Mouse (Mus musculus) heart, adult 8-10 months (tissue): ENCODE measurements around the gene Spsb2. TPM values are rescaled to one million over a fixed set of nuclear protein-coding genes. Genes with fewer than 3 reads are reported as not detected.

Experiments used
- DNase-seq: peaks from one replicate; pipeline ENCODE4 v3.0.0; 2022; ENCODE audit warnings: low spot score
- total RNA-seq, 4 experiments: library from RNA; stranded (reverse); gene quantifications; 2 replicates each; pipeline ENCODE4 v1.2.4; 2022

The Spsb2 gene
- total RNA-seq, 4 experiments from 2014 or later: 2.0 to 5.8 (median 3.2) TPM

- peak; percentile 74 for DNase-seq
Observed at GRCm38 (mm10) chr6:124856916-124857839, 48.7 kb downstream of the Spsb2 start, which contains the start of gene P3h3. Gene P3h3 (minus strand): TSS chr6:124857752.

GRCm38 (mm10) chr6:124857840-124858530 lies 49.5 kb downstream of the Spsb2 start:
- DNase-seq: no peak

DNA sequence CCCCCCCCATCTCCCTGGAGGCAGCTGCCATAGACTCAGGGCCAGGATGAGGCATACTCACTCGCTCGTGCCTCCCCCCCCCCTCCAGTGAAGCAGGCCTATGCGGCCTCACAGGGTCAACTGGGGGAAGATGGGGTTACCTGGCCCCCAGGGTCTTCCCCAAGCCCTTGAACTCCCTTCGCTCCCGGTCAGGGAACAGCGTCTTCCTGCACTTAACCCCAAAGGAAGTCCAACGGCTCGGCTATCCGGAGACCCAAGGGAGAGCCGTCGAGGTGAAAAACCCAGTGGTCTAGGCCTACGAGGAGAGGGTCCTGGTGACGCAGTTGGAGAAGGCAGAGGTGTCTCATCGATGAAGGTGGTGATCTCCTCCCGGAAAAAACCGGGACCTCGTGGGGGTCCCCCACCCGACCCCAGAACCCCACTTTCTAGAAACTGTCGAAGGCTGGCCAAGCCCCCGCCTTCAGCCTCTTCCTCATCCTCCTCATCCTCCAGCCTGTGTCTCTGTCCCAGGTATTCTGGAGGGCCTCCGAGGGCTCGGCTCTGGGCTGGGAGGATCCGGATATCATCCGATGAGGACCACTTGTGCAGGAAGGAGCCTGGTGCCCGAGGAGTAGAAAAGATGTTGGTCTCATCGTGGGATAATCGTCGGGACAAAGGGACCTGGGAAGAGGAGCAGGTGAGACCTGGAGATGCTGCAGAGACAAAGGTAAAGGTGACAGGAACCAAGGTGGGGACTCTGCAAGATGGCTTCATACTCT lies 50.3 kb downstream of the Spsb2 start:
- DNase-seq: no peak

GRCm38 (mm10) chr6:124859725-124860124 lies 51.3 kb downstream of the Spsb2 start:
- DNase-seq: peak; percentile 85

Other genes with a start within 250 kb of the Spsb2 start
- 1 to 10 TPM; 1.3 to 3.0 (median 1.7) TPM for gene C1rb, start 238.4 kb upstream of the Spsb2 start, total RNA-seq
- gene C1s2, start 172.6 kb upstream of the Spsb2 start, total RNA-seq: under 1 TPM; 0.28 to 0.65 (median 0.48) TPM
- gene Lpcat3, start 145.6 kb upstream of the Spsb2 start, total RNA-seq: 10 to 100 TPM; 38.8 to 39.9 (median 39.1) TPM
- 10 to 100 TPM; 64.4 to 81.5 (median 73.0) TPM for gene Emg1, start 96.5 kb upstream of the Spsb2 start, total RNA-seq
- gene Phb2, start 96.3 kb upstream of the Spsb2 start, total RNA-seq: 100 to 1,000 TPM; 251 to 296 (median 279) TPM
- 1 to 10 TPM; 2.0 to 5.7 (median 3.1) TPM for gene Ptpn6, start 69.9 kb upstream of the Spsb2 start, total RNA-seq
- gene Grcc10, start 67.3 kb upstream of the Spsb2 start, total RNA-seq: 100 to 1,000 TPM; 286 to 318 (median 310) TPM
- gene Gm45234, start 52.6 kb upstream of the Spsb2 start, total RNA-seq: under 1 TPM in 1 of 4 experiments, not detected in 3; 0.41 TPM
- gene Atn1, start 52.1 kb upstream of the Spsb2 start, total RNA-seq: 10 to 100 TPM; 40.9 to 48.2 (median 45.2) TPM
- gene Eno2, start 39.0 kb upstream of the Spsb2 start, total RNA-seq: 1 to 10 TPM; 3.2 to 6.1 (median 4.8) TPM
- 1 to 10 TPM in 1 of 4 experiments, under 1 TPM in 2, not detected in 1; 0.37 to 1.2 (median 0.41) TPM for gene Lrrc23, start 28.9 kb upstream of the Spsb2 start, total RNA-seq
- 1,000 to 10,000 TPM in 1 of 4 experiments, 100 to 1,000 TPM in 3; 893 to 1,022 (median 969) TPM for gene Tpi1, start 5.6 kb downstream of the Spsb2 start, total RNA-seq
- 10 to 100 TPM; 72.5 to 79.7 (median 75.8) TPM for gene Usp5, start 20.8 kb downstream of the Spsb2 start, total RNA-seq
- 1 to 10 TPM in 1 of 4 experiments, under 1 TPM in 3; 0.14 to 1.4 (median 0.40) TPM for gene Cdca3, start 20.9 kb downstream of the Spsb2 start, total RNA-seq
- 10 to 100 TPM; 11.6 to 18.4 (median 16.7) TPM for gene Gnb3, start 31.6 kb downstream of the Spsb2 start, total RNA-seq
- gene P3h3, start 49.1 kb downstream of the Spsb2 start, total RNA-seq: 1 to 10 TPM; 8.0 to 9.7 (median 9.4) TPM
- gene Gpr162, start 55.3 kb downstream of the Spsb2 start, total RNA-seq: 1 to 10 TPM in 1 of 4 experiments, under 1 TPM in 3; 0.31 to 1.6 (median 0.74) TPM
- gene Cd4, start 79.6 kb downstream of the Spsb2 start, total RNA-seq: under 1 TPM; 0.19 to 0.54 (median 0.25) TPM
- under 1 TPM in 2 of 4 experiments, not detected in 2; 0.24 to 0.75 TPM for gene Lag3, start 103.0 kb downstream of the Spsb2 start, total RNA-seq
- 100 to 1,000 TPM; 116 to 160 (median 152) TPM for gene Ptms, start 111.4 kb downstream of the Spsb2 start, total RNA-seq
- 100 to 1,000 TPM; 177 to 202 (median 195) TPM for gene Mlf2, start 122.7 kb downstream of the Spsb2 start, total RNA-seq
- gene Cops7a, start 156.9 kb downstream of the Spsb2 start, total RNA-seq: 100 to 1,000 TPM in 2 of 4 experiments, 10 to 100 TPM in 2; 98.1 to 109 (median 103) TPM
- gene Pianp, start 188.0 kb downstream of the Spsb2 start, total RNA-seq: 1 to 10 TPM in 1 of 4 experiments, under 1 TPM in 3; 0.31 to 2.7 (median 0.41) TPM
- gene Zfp384, start 200.5 kb downstream of the Spsb2 start, total RNA-seq: 10 to 100 TPM; 21.0 to 24.4 (median 23.6) TPM
- 10 to 100 TPM; 24.7 to 27.7 (median 25.1) TPM for gene Ing4, start 231.1 kb downstream of the Spsb2 start, total RNA-seq
- gene Acrbp, start 241.0 kb downstream of the Spsb2 start, total RNA-seq: 1 to 10 TPM; 1.5 to 2.6 (median 2.2) TPM